17 mouse cellular contexts compared by ENCODE assay signal in the genomic region with DNA sequence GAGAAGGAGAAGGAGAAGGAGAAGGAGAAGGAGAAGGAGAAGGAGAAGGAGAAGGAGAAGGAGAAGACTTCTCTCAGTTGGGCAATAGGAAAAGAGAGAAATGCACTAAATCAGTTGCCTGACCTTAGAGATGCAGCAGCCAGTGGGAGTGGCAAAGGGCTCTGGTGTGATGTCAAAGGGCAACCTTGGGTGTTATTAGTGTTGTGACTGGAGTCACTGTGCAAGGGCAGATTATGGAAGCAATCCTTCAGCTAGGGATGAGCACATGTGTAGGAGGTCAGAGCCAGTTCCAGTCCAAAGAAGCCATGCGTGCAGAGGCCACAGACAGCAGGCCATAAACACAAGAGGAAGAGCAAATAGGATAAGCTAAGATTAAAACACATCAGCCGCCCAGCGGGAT.
"Had no signal": no experiment of that assay in that cellular context is flagged by ENCODE, and none has a peak within 500 bp of the region (broad histone marks: within the 10 kb centered on the region; RNA-seq: fewer than 3 reads in every experiment).

No protein-coding gene starts in this region.

- H3K27me3 ChIP-seq: liver, embryonic 13.5 days; midbrain, embryonic 12.5 days; midbrain, embryonic 15.5 days; neural tube, embryonic 13.5 days; stomach, embryonic 15.5 days had no signal

- ATAC-seq: midbrain, embryonic 15.5 days had no signal

- H3K36me3 ChIP-seq: liver, embryonic 13.5 days; midbrain, embryonic 12.5 days; midbrain, embryonic 15.5 days; neural tube, embryonic 13.5 days; stomach, embryonic 15.5 days had no signal

- H3K4me1 ChIP-seq: liver, embryonic 13.5 days; midbrain, embryonic 12.5 days; midbrain, embryonic 15.5 days; neural tube, embryonic 13.5 days; stomach, embryonic 15.5 days had no signal

- H3K9ac ChIP-seq: liver, embryonic 13.5 days; midbrain, embryonic 12.5 days; midbrain, embryonic 15.5 days; neural tube, embryonic 13.5 days; stomach, embryonic 15.5 days had no signal

- H3K4me2 ChIP-seq: liver, embryonic 13.5 days; midbrain, embryonic 12.5 days; midbrain, embryonic 15.5 days; neural tube, embryonic 13.5 days; stomach, embryonic 15.5 days had no signal

- H3K27ac ChIP-seq: layer of hippocampus, adult 2 months; left cerebral cortex, adult 2 months; liver, embryonic 13.5 days; midbrain, embryonic 12.5 days; midbrain, embryonic 15.5 days; neural tube, embryonic 13.5 days; stomach, embryonic 15.5 days had no signal

- DNase-seq: kidney, postnatal 25 days; layer of hippocampus, postnatal 36 days; liver, embryonic 13.5 days; lung, adult 2 months; lung, postnatal 14 days; lung, postnatal 4 days; retina, postnatal 1 day; right cerebral cortex, postnatal 25 days; spleen, adult 18-20 months; thymus, postnatal 25 days had no signal

- H3K9me3 ChIP-seq: liver, embryonic 13.5 days; midbrain, embryonic 12.5 days; neural tube, embryonic 13.5 days; stomach, embryonic 15.5 days had no signal

- H3K4me3 ChIP-seq: layer of hippocampus, adult 2 months; left cerebral cortex, adult 2 months; liver, embryonic 13.5 days; midbrain, embryonic 12.5 days; midbrain, embryonic 15.5 days; myocyte; neural tube, embryonic 13.5 days; stomach, embryonic 15.5 days had no signal
